Mouse (Mus musculus): ENCODE data around the gene Otor. TPM values are rescaled to one million over a fixed set of nuclear protein-coding genes. Genes with fewer than 3 reads are reported as not detected.

Gene Otor
- polyA plus RNA-seq, 1 experiment from 2014 or later = 0.84 TPM

Other genes with a start within 250 kb of the Otor start
- 4.1 and 4.3 TPM in 2 replicates for gene Kif16b, start 176.9 kb upstream of the Otor start, polyA plus RNA-seq (2015; fragmentation: Nextera tagmentation; extraction: Ambion mirVana)
- 71.4 and 73.6 TPM in 2 replicates for gene Snrpb2, start 15.4 kb upstream of the Otor start, polyA plus RNA-seq (2015; fragmentation: Nextera tagmentation; extraction: Ambion mirVana)

All from neural tube, embryonic 13.5 days (tissue).